Mouse (Mus musculus) kidney, postnatal 10 days (tissue): ENCODE measurements around the gene Krt1.

ENCODE experiments used
- DNase-seq: peaks from one replicate; pipeline ENCODE4 v3.0.0; 2021; ENCODE audit warnings: mixed read lengths

Gene Krt1

DNA sequence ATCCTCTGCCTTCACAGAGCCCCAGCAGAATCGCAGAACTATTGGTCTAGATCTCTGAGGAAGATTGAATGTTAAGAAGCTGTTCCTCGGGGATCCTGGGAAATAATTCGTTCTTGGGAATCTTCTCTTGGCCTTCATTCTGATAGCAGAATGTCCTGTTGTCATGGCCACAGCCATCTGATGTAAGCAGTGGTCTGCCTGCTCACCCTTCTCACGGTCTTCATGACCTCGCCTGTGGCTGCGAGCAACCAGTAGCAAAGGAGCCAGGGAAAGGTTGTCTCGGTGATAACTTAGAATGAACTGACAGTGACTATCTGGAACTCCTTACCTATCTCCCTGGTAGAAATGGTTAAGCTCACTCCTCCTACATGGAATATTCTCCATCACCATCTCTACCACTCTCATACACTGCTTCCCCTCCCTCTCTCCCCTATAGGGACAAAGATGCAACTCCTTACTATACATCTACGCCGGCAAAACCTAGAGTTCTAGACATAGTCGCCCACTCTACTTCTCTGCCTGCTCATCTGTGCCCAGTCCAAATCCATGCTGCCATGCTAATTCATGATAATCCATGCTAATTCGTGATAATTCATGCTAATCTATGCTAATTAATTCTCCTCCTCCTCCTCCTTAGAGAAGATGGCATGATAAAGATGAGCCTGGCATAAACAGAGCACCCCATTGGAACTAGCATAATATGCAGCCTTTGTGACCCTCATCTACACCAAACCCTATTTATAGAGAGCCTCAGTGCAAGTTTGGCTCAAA, 47.4 kb downstream of the Krt1 start:
- no peak for DNase-seq

GRCm38 (mm10) chr15:101802296-101802835, 48.2 kb downstream of the Krt1 start, which contains the start of gene Krt73:
Gene Krt73 (minus strand): TSS chr15:101802346.
- no peak for DNase-seq
